Mouse (Mus musculus) frontal cortex, postnatal 25 days (tissue): ENCODE measurements around the gene Traf7.

Experiments used
- DNase-seq, 2 experiments: peaks; one replicate each; pipeline ENCODE4 v3.0.0; 2022; ENCODE audit warnings: low spot score in 2 of 2

Gene Traf7

GRCm38 (mm10) chr17:24527723-24528559 is at the start of gene Traf7:
Traf7 (minus strand) TSS chr17:24527938.
- peak; percentile 80 to 88 for DNase-seq

DNA sequence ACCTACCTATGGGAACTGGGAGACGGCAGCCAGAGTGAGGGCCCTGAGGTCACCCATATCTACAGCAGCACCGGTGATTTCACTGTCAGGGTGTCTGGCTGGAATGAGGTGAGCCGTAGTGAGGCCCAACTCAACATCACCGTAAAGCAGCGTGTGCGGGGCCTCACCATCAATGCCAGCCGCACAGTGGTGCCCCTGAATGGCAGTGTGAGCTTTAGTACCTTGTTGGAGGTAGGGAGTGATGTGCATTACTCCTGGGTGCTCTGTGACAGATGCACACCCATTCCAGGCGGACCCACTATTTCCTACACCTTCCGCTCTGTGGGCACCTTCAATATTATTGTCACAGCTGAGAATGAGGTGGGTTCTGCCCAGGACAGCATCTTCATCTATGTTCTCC is 46.1 kb upstream of the Traf7 start:
- DNase-seq: no peak

- DNase-seq: no peak
Observed at GRCm38 (mm10) chr17:24572651-24573245, 45.0 kb upstream of the Traf7 start.

DNA sequence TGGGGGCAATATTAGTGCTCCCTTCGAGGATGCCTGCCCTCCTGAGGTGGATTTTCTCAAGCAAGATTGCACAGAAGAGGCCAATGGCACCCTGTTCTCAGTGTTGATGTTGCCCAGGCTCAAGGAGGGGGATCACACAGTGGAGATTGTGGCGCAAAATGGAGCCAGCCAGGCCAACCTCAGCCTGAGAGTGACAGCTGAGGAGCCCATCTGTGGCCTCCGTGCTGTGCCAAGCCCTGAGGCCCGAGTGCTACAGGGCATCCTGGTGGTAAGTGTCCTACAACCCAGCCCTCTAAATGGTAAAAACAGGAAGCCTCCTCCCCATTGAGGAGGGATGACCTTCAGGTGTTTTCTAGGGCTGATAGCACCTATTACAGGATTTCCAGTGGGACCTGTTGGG is 42.1 kb upstream of the Traf7 start:
- DNase-seq: no peak

DNA sequence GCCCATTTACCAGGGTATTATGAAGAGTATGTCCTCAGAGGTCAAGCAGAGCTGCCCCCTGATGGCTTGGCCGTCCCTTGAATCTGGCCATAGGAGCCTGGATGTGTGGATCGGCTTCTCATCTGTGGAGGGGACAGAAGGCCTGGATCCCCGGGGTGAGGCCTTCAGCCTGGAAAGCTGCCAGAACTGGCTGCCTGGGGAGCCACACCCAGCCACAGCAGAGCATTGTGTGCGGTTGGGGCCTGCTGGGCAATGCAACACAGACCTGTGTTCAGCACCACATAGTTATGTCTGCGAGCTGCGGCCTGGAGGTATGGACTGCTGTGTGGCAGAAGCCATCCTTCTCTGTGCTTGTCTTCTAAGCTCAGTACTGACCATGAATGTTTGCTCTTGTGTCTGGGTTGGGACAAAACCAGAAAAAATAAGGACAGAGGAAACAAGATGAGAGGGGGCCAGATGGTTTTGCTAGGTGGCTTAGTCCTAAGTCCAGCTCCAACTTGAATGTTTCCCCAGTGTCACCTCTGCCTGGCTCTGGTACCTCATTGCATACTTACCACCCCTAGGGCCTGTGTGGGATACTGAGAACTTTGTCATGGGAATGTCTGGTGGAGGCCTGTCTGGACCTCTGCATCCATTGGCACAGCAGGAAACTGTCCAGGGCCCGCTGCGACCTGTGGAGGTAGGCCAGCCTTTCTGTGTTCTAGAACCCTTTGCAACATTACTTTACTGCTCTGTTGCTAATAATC is 39.5 kb upstream of the Traf7 start:
- no peak for DNase-seq

DNA sequence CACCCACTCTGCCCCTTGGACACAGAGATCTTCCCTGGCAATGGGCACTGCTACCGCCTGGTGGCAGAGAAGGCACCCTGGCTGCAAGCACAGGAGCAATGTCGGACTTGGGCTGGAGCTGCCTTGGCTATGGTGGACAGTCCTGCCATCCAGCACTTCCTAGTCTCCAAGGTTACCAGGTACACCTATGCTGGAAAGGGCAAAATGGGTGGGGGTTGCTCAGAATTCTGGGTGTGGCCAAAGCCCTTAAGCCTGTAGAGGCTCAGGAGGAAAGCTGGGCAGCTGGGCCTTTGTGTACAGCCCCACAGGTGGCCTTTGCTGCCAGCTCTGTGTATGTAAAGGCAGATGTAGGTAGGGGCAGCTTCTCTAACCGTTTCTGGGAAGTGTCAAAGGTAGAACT is 38.1 kb upstream of the Traf7 start:
- DNase-seq: no peak

DNA sequence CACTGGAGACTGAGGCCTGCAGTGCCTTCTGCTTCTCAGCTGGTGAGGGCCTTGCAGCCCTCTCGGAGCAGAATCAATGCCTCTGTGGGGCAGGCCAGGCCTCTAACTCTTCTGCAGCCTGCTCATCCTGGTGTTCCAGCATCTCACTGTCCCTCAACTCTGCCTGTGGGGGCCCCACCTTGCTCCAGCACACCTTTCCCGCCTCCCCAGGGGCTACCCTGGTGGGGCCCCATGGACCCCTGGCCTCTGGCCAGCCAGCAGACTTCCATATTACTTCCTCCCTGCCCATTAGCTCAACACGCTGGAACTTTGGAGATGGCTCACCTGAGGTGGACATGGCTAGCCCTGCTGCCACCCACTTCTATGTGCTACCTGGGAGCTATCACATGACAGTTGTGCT is 37.4 kb upstream of the Traf7 start:
- no peak for DNase-seq

DNA sequence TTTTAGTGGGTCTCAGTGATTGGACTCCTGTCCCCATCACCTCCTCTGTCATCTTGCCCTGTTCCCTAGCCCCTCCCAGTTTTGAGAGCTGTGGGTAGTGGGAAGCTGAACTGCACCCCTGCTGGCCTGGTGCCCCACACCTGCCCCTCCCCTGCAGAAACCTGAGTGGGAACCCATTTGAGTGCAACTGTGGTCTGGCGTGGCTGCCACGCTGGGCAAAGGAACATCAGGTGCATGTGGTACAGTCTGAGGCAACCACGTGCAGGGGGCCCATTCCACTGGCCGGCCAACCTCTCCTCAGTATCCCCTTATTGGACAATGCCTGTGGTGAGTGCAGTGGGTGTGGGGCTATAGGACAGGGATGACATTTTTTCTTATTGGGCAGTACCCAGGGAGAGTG is 36.7 kb upstream of the Traf7 start:
- DNase-seq: no peak

GRCm38 (mm10) chr17:24563638-24564037 is 35.9 kb upstream of the Traf7 start:
- no peak for DNase-seq

DNA sequence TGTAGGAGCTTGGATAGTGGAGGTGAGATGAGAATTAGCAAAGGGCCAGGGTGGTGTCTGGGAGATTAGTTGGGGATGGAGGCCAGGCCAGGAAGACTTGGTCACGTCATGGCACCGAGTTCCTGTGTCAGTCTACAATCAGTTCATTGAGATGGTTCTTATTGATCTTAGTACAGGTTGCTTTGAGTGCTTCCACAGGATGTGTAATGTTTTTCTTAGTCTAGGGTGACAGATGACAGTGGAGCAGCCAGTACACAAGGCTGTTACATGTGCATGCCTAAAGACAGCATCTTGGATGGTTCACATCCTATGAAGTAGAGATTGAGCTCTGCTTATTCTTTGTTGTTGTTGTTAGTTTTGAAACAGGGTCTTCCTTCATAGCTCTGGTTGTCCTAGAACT is 33.9 kb upstream of the Traf7 start:
- no peak for DNase-seq

DNA sequence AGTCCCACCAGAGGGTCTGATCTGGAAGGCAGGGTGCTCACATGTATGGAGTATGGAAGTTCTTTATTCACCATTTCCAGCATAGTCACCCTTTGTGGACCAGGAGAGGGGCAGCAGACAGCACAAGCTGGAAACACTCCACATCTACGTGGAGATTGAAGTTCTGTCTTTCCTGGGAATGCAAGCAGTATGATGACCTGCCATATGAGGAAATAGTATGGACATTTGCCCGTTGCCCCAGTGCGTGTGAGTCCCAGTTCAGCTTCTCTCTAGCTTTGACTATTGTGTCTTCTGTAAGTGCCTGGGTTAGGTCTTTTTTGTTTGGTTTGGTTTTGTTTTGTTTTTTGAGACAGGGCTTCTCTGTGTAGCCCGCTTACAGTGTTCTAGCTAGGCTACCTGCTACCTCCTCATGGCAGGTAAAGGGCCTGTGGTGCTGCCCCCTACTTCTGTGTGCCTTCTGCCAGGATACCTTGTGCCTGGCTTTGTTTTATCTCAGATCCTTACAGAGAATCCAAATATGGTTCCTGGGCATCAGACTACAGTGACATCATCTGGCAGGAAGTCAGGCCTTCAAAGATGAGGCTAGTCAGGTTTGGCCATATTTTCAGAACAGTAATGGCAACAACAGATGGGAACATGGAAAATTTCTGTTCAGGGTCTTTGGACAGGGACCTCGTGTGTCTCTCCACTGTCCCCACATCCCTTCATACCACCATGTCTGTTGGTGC is 32.7 kb upstream of the Traf7 start:
- no peak for DNase-seq

GRCm38 (mm10) chr17:24559146-24559545 is 31.4 kb upstream of the Traf7 start:
- DNase-seq: no peak

DNA sequence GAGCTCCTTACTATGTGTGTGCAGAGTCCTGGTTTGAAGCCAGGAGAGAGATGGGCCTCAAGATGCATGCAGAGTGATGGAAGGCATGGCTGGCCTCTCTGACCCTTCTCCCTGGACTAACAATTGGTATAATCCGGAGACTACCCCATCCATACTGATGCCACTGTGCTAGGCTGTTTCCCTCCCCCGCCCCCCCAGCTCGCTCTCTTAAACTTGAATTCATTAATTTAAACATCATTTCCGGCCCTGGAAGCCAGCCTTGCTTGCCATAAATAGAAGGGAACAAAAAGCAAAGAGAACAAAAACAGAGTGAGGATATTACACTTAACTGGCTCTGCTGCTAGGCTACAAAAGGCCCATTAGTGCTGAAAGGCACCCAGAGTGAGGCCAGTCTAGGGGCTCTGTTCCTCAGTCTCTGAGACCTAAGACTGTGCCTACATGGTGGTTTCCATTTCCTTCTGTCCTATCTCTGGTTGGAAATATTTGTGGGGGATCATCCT is 30.9 kb upstream of the Traf7 start:
- no peak for DNase-seq

DNA sequence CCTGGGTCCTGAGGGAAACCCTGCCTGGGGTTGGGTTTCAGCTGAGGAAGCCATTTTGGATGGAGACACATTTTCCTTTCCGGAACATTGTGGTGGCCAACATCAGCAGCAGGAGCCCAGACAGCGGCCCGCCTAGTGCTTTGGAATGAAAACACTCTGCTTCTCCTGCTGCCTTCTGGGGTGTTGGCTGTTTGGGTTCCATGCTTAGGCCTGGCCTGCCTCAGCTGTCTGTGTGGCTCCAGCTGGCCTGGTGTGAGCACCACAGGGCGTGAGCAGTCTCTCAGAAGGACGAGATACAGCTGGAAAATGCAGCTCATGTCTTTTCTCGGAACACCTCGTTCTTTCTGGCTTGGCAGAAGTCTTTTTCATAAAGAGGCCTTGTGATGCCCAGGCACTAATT is 29.4 kb upstream of the Traf7 start:
- DNase-seq: no peak

- DNase-seq: no peak
Observed at GRCm38 (mm10) chr17:24551050-24551444, 23.3 kb upstream of the Traf7 start.

DNA sequence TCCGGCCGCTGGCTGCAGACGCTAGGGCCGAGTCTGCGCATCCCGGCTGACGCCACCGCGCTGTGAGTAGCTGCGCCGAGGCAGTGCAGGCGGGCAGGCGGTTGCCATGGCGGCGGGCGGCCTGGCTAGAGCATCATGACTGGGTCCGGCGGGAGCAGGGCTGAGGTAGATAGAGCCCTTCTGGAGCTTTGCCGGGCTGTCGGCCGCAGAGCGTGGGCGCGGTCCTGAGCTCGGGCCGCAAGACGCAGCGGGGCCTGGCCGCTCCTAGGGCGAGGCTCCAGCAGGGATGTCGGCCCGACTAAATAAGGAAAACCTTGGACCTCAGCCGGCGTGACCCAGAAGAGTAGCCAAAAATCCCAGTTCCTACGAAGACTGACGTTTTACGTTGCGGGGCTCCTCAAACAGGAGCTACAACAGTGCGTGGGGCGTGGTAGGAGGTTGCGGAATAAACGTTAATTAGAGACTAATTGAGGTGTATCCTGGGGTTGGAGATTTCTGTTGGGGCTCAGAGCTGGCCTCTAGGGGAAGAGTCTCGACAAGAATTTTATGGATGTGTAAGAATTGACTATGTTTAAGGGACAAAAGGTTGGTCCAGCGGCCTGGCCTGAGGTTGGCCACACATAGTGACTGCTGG is 22.8 kb upstream of the Traf7 start:
- peak; percentile 58 to 64 for DNase-seq

DNA sequence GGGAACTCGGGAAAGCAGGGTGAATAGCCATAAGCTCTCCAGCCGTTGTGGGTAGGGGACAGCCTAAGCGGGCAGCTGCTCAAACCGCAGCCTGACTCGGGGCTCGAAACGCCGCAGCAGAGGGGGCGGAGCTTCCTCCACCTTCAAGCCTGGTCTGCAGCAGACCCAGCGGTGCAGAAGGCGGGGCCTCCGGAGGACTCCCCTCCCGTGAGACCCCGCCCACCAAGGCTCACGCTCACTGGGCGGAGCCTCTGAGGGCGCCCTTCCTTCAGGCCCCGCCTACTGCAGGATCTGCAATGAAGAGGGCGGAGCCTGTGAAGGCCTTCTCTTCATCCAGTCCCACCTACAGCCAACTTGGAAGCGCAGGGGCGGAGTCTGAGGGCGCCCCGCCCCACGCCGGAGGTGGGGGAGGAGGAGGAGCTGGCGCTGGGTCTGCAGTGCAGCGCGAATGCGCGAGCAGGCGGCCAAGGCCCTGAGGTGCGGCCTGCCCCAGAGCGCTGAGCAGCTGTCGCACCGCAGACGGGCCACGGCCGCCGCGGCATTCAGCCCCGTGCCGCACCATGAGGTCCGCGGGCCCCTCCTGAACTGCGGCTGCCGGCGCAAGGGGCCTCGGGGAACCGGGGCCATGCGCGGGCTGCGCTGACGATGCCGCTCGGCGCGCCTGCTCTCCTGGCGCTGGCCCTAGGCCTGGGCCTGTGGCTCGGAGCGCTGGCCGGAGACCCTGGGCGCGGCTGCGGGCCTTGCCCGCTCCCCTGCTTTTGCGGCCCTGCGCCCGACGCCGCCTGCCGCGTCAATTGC is 22.1 kb upstream of the Traf7 start, which contains the start of gene Pkd1:
Gene Pkd1, plus strand, starts transcription at position 217 of the 798 bp plus-strand sequence.
- peak; percentile 92 to 95 for DNase-seq

DNA sequence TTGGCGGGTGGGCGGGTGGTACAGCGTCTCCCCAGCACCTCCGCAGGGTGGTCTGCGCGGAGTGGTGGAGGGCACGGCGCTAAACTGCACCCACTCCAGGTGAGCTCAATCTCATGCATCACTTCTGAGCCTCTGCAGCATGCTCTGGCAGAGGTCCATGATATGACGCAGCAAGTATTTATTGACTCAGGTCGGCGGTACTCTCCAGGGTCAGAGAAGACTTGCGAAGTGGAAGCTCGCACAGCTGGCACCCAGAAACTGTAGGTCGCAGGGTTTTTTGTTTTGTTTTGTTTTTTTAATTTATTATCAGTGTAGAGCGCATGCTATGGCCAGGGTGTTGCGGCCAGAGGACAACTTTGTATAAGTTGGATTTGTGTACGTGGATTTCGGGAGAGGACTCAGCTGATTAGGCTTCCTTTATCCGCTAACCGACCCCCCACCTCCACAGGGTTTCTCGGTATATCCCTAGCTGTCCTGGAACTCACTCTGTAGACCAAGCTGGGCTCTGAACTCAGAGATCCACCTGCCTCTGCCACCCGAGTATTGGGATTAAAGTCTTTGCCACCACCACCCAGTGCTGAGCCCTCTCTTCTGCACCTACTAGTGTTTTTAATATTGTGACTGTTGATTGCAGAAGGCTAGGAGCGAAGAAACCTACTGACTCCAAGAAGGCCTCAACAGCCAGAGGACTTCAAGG is 21.3 kb upstream of the Traf7 start:
- DNase-seq: peak in 1 of 2 experiments; percentile 43

DNA sequence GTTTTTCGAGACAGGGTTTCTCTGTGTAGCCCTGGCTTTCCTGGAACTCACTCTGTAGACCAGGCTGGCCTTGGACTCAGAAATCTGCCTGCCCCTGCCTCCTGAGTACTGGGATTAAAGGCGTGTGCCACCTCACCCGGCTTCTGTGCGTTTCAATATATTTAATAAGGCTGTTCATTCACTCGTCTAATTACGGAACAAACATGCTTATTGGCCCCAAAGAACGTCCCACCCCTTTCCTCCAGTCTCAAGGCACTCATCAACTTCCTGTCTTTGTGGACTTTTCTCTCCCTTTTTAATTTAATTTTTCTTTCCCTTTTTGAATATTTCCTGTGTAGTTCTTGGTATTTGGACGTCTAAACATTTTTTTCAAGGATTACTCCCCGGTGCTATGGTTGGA is 20.7 kb upstream of the Traf7 start:
- DNase-seq: no peak

GRCm38 (mm10) chr17:24546234-24546633 is 18.5 kb upstream of the Traf7 start:
- no peak for DNase-seq
